Mouse (Mus musculus) ovary, adult 18-20 months (tissue): ENCODE measurements at regions not wholly inside any gene's neighbourhood (a gene's known extent, or its start where the extent isn't known, plus 50 kb on each side); places are given as distances from the start of the nearest gene placed in this dataset.

Source experiments
- DNase-seq: peaks from one replicate; pipeline ENCODE4 v3.0.0; 2022; ENCODE audit warnings: low spot score, mixed read lengths

GRCm38 (mm10) chrX:99215931-99216330 is 80.0 kb downstream of the Efnb1 start:
- DNase-seq, result no peak

GRCm38 (mm10) chrX:99215111-99215510 is 79.2 kb downstream of the Efnb1 start:
- no peak for DNase-seq

GRCm38 (mm10) chrX:99213565-99214153 is 77.7 kb downstream of the Efnb1 start:
- DNase-seq, result no peak

GRCm38 (mm10) chrX:99204077-99204476 is 68.1 kb downstream of the Efnb1 start:
- DNase-seq, result no peak

- no peak for DNase-seq
These were observed 65.2 kb downstream of the Efnb1 start for GRCm38 (mm10) chrX:99201081-99201480.

- DNase-seq, result no peak
These were observed 63.7 kb downstream of the Efnb1 start for GRCm38 (mm10) chrX:99199669-99200068.

- DNase-seq, result peak; percentile 73
These were observed 63.2 kb downstream of the Efnb1 start for GRCm38 (mm10) chrX:99198961-99199631.
